Mouse (Mus musculus) megakaryocyte, adult 5-6 weeks (primary cell): ENCODE measurements around the gene Tcp11. TPM values are rescaled to one million over a fixed set of nuclear protein-coding genes. Genes with fewer than 3 reads are reported as not detected.

Experiments
- ATAC-seq: 2 replicates; pipeline ENCODE4 v1.8.0; 2016; ENCODE audit warnings: mild to moderate bottlenecking, inconsistent platforms; ENCODE audit not compliant: poor library complexity, severe bottlenecking
- total RNA-seq, 2 experiments: library from RNA; stranded (forward) in 1 of 2; stranded (reverse) in 1 of 2; fragments of 153-499, 151-499 nt in 1 of 2; fragments of 221-1000, 200-1000 nt in 1 of 2; gene quantifications; 2 replicates each; pipeline versions ENCODE4 v1.2.3 to v1.2.4; 2015 to 2017

Gene Tcp11
- total RNA-seq, 2 experiments from 2014 or later = 0.66 to 1.1 TPM

DNA sequence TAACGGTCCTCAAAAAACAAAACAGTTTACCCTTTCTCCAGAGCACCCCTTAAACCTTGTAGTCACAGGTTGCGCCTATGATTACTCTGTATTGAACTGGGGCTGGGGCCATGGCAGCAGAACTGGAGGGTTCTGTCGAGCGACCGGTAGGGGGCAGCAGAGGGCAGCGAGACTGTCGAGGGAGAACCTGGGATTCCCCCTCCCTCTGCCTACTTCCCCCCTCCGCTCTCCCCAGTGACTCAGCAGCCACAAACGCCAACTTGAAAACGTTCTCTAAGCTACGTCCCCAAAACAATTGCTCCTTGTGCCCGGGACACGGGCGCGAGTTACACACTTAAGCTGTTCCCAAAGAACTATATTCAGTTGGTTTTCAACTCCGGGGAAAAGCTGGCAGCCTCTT is 4.5 kb upstream of the Tcp11 start:
- peak; percentile 95 for ATAC-seq

DNA sequence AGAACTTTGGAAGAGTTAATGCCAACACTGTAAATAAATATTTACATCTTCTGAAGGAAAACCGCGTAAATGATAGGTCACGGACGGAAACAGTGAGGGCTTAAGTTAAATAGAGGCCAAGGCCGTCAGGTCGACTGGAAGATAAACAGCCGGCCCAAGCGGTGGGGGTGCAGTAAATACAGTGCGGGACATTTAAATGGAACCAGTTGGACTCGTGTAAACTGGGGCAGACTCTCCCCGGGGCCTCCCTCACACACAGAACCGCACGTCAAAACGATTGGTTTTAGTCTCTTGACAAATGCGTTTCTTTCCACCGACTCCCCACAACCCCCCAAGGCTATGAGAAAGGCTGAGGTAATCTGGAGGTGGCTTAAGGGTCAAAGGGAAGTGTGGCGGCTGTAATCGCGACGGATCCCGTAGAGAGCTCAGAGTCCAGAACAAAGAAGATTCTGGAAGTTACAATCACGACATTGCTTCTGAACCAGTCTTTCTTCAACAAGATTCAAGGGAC is 4.0 kb upstream of the Tcp11 start:
- ATAC-seq = no peak

DNA sequence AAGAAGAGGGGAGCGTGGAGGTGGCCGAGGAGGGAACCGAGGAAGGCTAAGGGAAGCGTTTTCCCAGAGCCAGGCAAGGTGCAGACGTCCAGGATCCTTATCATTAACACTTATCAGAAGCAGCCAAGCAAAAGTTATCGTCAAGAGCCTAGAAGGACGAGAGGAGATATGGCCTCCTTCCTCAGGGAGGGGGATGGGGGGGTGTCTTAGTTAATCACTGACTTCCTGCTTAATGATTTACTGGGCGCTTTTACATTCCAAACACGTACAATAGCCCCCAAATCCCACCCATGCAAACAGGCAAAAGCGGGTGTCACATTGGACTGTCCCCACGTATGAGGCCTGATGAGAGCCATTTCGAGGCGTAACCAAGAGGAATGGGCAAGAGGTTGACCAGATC is 2.4 kb upstream of the Tcp11 start:
- ATAC-seq = no peak

DNA sequence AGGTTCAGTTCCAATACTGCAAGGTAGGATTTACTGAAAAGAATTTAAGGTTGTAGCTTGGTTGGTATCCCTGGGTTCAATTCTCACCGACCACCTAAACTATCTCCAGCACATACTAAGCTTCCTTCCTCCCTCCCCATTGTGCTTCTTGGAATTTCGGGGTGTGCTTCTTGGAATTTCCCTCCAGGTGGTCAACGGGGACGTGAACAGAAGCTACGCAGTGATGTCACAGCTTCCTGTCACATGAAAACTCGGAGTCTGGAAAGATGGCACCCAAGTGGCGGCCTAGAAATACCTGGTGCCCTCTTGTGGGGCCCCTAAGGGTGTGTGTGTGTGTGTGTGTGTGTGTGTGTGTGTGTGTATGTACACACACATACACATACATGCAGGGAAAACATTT is 1.4 kb upstream of the Tcp11 start:
- no peak for ATAC-seq

DNA sequence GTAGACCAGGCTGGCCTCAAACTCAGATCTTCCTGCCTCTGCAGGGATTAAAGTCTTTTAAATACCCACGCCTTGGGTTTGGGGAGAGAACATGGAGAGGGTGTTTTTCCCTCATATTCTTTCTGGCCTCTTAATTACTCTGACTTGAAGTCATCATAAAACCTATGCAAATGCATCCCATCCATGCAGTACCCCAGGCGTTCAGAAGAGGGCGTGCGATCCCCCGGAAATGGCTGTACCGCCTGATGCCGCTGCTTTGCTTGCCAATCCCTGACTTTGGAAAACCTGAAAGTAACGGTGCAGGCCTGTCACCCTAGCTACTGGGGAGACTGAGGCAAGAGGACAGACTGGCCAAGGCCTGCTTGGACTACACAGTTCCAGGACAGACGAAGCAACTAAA is 946 bp upstream of the Tcp11 start:
- no peak for ATAC-seq

DNA sequence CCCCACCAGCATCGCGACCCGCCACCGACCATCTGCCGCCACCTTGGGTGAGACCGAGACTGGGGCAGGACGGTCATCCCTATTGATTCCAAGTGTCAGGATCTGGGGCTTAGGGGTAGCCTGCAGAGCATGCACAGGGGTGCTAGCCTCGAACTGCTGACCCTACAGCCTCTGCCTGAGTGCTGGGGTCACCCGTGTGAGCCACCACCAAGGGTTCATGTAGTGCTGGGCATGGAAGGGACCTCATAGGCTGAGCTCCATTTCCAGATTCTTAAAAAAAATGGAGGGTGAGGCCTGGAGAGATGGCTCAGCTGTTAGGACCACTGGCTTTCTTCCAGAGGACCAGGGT is 352 bp upstream of the Tcp11 start:
- ATAC-seq = no peak

DNA sequence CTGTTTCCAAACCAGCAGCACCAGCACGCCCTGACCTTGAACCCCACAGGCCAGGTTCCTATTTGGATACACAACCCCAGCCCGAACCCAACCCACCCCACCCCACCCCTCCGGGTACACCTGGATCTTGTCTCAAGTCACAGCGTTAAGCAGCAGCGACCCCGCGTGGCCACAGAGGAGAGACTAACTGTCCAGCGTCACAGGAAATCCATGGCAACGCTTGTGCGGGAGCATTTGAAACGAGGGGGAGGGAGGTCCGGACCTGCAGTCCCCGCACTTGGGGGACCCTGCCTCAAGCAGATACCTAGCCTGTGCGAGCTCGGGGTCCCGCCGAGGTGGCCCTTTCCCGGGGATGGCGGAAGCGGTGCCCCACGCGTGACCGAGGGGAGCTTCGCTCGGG is 821 bp downstream of the Tcp11 start:
- ATAC-seq = peak; percentile 75

DNA sequence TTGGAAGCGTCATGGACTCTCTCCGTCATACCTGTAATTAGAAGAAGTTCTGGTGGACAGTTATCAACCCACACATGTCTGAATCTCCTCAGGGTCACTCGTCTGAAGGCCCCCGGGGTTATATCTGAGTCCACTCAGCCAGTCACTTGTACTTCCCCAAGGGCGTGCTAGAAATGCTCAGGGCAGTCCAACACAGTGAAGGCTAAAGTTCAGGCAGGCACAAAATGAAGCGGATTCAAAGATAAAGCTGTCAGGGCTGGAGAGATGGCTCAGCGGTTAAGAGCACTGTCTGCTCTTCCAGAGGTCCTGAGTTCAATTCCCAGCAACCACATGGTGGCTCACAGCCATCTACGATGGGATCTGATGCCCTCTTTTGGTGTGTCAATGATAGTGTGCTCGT is 2.4 kb downstream of the Tcp11 start:
- ATAC-seq = no peak

DNA sequence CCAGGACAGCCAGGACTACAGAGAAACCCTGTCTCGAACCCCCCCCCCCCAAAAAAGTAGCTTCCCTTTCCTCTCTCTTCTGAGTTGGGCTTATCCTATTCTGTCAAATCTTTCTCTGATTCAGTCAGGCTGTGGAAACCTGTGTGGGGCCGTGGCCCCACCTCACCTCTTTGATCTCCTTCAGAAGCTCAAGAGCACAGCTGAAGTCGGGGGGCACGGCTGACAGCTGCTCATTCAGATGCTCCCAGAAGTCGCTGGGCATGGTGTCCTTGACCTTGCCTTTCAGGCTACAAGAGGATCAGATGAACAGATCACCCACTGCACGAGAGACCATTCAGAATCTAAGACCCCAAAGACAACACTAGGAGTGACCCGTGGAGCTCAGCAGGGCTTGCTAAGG is 6.0 kb downstream of the Tcp11 start:
- ATAC-seq = no peak

DNA sequence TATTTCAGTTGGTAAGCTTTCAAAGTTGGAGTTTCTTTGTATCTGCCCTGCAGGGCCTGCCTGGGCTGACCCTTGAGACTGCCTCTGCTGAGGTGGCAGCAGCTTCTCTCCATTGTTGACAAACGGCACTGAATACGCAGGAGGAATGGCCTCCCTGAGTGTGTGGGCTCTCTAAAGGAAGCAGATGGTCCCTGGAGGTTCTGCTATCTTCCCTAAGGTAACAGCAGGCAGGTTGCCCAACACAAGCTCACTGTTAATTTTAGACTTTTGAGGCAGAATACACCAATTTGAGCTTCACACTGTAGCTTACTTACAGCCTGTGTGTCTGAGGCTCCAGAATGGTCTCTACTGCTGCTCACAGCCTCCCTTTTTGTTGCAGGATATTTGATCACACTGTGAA is 7.7 kb downstream of the Tcp11 start:
- ATAC-seq = no peak

DNA sequence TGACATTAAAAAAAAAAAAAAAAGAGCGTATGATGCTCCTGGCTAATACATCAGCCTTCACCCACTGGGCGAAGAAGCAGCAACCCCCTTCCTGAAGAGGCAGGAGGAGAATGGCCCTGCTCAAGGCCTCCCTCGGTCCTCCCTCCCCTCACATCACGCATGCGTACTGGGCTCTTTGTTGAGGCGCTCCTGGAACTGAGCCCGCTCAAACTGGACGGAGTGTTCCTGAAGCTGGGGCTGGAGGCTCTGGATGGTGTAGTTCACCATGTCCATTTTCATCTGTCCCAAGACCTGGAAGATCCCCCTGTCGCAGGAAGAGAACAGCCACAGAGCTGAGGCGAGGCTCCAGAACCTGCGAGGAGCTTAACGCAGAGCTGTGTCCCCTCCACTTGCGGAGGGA is 10.2 kb downstream of the Tcp11 start:
- no peak for ATAC-seq

DNA sequence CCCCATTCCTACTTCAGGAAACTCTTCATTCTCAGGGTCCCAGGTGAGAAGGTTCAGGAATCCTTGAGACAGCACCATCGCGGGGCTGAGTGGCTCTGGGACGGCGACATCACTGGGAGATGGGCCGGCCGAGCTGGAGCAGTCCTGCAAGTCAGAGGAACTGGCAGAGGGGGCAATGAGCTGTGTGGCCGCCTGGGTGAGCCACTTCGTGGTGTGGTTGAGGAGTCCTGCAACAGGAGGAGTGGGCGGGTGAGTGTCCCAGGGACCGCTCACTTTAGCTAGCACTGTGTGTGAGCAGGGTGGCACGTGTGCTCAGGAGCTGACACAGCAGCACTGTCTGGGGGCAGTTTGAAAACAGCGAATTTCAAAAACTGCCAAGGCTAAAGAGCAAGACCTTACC is 11.0 kb downstream of the Tcp11 start:
- no peak for ATAC-seq

DNA sequence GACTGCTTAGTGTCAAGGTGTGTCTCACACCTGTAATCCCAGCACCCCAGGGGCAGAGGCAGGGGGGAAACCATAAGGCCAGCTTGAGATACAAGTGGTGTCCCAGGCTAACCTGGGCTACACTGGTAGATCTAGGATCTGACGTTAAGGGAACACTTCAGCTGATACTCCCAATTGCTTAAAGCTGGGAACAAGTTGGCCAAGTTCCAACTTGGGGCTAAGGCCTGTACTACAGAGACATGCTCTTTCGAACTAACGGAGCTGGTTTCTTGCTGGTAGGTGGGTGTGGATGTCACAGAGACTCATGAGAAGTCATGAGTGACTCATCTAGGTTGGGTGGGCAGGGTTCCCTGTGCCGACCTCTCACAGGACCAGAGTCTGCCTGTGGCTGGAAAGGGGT is 13.1 kb downstream of the Tcp11 start:
- ATAC-seq = no peak

DNA sequence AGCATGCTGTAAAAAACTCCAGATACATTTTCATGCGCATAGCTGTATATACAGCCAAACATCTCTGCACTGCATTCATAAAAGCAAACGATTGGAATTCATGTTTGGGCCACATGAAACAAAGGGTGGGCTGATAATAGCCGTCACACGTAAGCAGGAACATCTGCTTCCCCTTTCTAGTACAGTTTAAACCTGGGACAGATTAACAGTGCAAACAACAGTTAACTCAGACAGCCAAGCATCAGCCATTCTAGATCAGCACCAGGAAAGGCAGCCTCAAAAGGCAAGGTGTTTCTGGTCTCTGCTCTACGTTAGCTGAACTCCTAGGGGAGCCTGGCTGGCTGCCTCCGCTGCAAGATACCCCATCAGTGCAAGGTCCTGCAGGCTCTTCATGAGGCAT is 17.3 kb downstream of the Tcp11 start:
- no peak for ATAC-seq

DNA sequence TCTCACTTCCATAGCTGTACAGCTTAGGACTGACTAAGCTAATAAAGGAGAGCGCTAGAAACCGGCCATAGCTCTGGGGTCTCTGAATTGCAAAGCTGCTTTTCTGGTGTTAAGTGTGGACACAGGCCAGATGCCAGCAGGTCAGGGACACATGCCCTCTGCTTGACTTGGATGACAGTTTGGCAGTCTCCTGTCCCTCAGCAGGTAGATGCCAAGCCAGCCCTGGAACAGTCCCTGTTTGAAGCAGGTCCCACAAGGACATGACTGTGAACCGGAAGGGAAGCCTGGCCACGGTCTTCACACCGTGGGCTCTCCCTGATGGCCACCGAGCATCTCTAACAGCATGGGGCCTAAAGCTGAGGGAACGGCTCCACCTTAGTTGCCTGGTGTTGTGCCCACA is 17.7 kb downstream of the Tcp11 start:
- no peak for ATAC-seq

DNA sequence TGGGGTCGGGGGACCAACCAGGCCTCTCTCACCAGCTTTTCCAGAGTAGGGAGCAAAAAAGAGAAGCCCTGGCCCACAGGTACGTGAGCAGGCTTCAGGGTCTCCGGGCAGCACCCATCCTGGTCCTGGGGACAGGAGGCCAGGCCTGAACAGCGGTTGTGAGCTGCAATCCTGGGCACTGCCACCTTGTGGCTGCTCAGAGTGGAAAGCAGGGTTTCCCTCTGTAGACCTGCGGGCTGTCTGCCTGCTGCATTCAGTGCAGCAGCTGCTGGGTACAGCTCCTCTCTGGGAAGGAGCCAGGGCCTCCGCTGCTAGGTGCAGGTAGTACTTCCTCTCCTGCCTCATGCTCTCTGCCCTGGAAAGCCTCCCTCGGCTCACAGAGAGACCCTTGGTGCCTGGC is 19.0 kb downstream of the Tcp11 start:
- ATAC-seq = no peak

DNA sequence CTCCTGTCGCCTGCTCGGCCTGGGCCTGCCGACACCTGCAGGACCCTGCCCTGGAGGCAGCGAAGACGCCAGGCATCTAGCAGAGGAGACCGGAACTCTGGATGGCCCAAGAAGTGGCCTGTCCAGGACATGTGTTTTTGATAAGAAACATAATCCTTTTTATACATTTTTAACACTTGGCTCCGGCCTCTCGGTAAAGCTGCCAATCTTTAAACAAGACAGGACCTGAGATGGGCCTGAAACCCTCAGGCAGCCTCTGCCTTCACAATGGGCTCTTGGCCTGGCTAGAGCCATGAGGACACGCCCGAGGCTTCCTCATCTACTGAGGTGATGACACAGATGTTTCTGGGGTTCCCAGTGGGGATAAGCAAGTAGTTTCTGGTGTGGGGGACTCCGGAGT is 19.8 kb downstream of the Tcp11 start:
- no peak for ATAC-seq

DNA sequence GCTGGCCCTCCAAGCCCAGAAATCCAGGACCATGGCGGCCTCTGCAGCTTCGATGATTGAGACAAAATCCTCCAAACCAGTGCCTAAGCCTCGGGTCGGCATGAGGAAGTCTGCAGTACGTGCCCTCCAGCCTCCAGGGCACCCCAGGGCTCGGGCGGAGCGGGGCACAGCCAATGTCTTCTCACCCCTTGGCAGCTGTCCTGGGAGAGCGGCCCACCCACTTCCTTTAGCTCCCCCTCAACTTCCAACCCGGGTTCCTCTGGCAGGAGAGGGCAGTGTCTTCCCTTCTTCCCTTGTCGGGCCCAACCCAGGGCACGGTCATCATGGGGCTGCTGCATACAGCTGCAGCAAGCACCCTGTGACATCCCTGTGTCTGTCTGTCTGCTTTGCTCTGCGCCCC is 22.1 kb downstream of the Tcp11 start:
- no peak for ATAC-seq

DNA sequence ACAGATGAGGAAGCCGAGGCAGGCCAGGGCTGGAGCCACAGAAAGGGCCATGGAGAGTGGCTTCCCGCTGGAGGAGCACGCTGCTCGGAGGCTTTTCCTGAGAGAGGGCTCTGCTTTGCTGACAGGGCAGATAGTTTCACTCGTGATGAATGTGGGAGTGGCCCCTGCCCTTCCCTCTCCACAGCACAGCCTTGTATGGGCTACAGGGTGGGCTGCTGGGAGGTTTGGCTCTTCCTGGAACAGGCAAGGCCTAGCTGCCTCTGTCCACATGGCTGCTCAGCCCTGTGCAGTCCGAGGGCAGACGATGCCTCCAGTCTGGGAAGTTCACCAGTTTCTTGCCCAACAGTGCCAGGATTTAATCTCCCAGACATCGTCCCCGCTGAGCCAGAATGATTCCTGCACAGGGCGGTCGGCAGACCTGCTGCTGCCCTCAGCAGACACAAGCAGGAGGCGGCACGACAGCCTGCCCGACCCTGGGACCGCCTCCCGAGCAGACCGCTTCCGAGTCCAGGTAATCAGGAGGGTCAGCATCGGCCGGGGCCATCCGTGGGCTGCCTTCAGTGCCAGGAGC is 28.1 kb downstream of the Tcp11 start:
- no peak for ATAC-seq

DNA sequence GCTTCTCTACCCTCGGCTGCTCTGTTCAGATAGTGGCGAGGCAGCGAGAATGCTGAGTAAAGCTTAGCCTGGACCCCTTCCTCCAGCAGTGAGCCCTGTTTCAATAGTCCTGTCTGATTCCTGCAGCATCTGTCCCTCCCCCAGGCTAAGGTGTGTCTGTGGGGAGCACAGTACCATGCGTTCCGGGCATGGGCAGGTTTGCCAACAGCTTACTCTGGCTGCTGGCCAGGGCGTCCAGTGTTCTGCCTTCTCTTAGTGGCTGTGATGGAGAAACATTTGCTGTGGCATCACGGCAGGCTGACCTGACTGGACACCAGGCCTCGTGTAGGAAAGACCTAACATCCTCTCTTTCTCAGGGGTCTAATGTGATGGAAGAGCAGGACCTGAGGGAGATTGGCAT is 30.2 kb downstream of the Tcp11 start:
- no peak for ATAC-seq

DNA sequence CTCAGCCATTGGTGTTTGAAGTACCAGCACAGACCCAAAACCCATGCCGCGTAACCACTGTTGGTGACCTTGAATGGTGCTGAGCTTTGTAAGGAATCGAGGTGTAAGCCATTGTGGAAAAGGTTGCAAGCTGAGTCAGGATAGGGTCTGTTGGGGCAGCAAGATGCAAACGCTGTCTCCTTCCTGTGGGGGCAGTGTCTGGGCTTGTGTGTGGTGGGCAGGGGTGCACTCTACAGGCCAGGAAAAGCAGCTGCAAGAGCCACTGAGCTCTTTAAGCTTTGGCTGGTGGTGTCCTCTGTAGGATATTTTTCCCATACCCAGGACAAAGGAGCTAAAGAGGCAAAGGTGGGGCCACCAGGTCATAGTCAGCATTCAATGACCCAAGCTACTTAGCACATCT is 32.0 kb downstream of the Tcp11 start:
- 0 out of 2 replicates have a peak, but pooled peaks have one; percentile 30 for ATAC-seq

DNA sequence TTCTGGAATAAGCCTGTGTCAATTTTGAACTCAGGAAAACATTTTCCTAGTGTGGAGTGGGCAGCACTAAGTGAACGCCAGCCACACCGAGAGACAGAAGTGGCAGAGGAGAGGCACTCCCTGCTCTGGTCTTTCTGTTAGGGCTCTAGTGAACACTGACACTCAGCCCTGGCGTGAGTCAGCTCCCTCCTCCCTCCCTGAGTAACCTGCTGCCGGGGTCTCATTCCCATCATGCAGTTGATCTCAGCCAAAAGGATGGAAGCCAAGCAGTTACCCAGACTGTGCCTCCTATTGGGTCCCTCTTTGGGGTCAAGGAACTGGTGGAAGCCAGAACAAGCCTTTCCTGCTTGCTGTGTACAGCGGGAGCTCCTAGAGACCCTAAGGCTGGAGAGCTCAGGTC is 32.9 kb downstream of the Tcp11 start:
- ATAC-seq = no peak

DNA sequence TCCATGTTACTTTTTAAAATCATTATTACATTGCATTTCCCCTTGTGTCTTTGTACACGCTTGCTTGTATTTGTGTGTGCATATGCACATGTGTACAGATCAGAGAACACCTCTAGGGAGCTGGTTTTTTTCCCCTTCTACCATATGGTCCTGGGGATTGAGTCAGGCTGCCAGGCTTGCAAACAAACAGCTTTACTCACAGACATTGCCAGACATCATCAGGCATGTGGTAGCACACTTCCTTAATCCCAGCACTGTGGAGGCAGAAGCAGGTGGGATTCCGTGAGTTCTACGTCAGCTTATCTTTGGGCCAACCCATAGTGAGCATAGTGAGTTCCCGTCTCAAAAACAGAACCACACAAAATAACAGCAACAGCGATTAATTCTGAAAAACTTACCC is 33.4 kb downstream of the Tcp11 start:
- no peak for ATAC-seq
